Mouse (Mus musculus) forebrain, embryonic 10.5 days (tissue): ENCODE results near the gene Plekhg4. TPM values are rescaled to one million over a fixed set of nuclear protein-coding genes. Genes with fewer than 3 reads are reported as not detected.

Experiments
- DNase-seq: peaks from one replicate; pipeline ENCODE4 v3.0.0-alpha.2; 2017; ENCODE audit warnings: low spot score; ENCODE audit errors: extremely low spot score
- H3K27ac ChIP-seq: fragments of 300-500 bp; sonication (generic); 2 replicates; pipeline ENCODE4 v1.5.1; 2016; ENCODE audit warnings: mild to moderate bottlenecking
- H3K27me3 ChIP-seq: fragments of 300-500 bp; sonication (generic); 2 replicates; pipeline ENCODE4 v1.6.1; 2016; ENCODE audit warnings: mild to moderate bottlenecking; ENCODE audit not compliant: poor library complexity, severe bottlenecking
- H3K36me3 ChIP-seq: fragments of 300-500 bp; sonication (generic); replicated peaks from 2 replicates; pipeline ENCODE4 v1.6.1; 2016; ENCODE audit warnings: mild to moderate bottlenecking, moderate library complexity
- H3K4me1 ChIP-seq: fragments of 300-500 bp; sonication (generic); 2 replicates; pipeline ENCODE4 v1.6.1; 2016
- H3K4me3 ChIP-seq: fragments of 300-500 bp; sonication (generic); 2 replicates; pipeline ENCODE4 v1.5.1; 2016; ENCODE audit warnings: mild to moderate bottlenecking, moderate library complexity
- H3K9me3 ChIP-seq: fragments of 300-500 bp; sonication (generic); 2 replicates; pipeline ENCODE4 v1.6.1; 2016; ENCODE audit warnings: mild to moderate bottlenecking, moderate library complexity
- WGBS: fragments of 180-500 bp; shearing (Covaris S2); methylation state at CpG from one replicate; pipeline ENCODE4 v1.1.7; 2016; 5-methylcytosine and 5-hydroxymethylcytosine counted together
- polyA plus RNA-seq: library from polyadenylated mRNA; unstranded; fragments of >200 nt; fragmentation: Nextera tagmentation; extraction: Ambion mirVana; gene quantifications from 2 replicates; pipeline ENCODE4 v1.2.1, GENCODE M21; 2016

Plekhg4 gene
- polyA plus RNA-seq, 1 experiment from 2014 or later, result 0.64 TPM

GRCm38 (mm10) chr8:105355179-105356024 lies 17.7 kb upstream of the Plekhg4 start:
- Histone ChIP-seq H3K9me3 (no peaks in the 10 kb centered on the region), H3K36me3 (peaks cover 51% of the 10 kb centered on the region), H3K27ac (no peak overlapping the region; the same call in 1 of the 2 replicates), H3K4me3 (no peak overlapping the region), H3K4me1 (peaks cover 34% of the 10 kb centered on the region), H3K27me3 (peaks cover 7% of the 10 kb centered on the region)
- no peak for DNase-seq
- WGBS, result 75% methylated on average over 26 of the region's 26 CpGs

GRCm38 (mm10) chr8:105356681-105357080 lies 16.4 kb upstream of the Plekhg4 start:
- Histone ChIP-seq H3K9me3 (no peaks in the 10 kb centered on the region), H3K4me3 (no peak overlapping the region), H3K36me3 (peaks cover 53% of the 10 kb centered on the region), H3K4me1 (peaks cover 27% of the 10 kb centered on the region), H3K27me3 (no peaks in the 10 kb centered on the region), H3K27ac (no peak overlapping the region)
- DNase-seq, result no peak
- 87% methylated on average over 14 of the region's 14 CpGs for WGBS

GRCm38 (mm10) chr8:105359208-105359607 lies 13.9 kb upstream of the Plekhg4 start:
- Histone ChIP-seq H3K27ac (no peak overlapping the region), H3K27me3 (no peaks in the 10 kb centered on the region), H3K4me3 (no peak overlapping the region), H3K36me3 (peaks cover 64% of the 10 kb centered on the region), H3K4me1 (peaks cover 27% of the 10 kb centered on the region), H3K9me3 (no peaks in the 10 kb centered on the region)
- DNase-seq, result no peak
- WGBS, result 82% methylated on average over 15 of the region's 15 CpGs

- Histone ChIP-seq H3K4me3 (no peak overlapping the region), H3K36me3 (peaks cover 69% of the 10 kb centered on the region), H3K27me3 (no peaks in the 10 kb centered on the region), H3K4me1 (peaks cover 26% of the 10 kb centered on the region), H3K9me3 (no peaks in the 10 kb centered on the region), H3K27ac (no peak overlapping the region)
- DNase-seq, result no peak
- WGBS, result 42% methylated on average over 4 of the region's 4 CpGs
Observed at GRCm38 (mm10) chr8:105359646-105360045, 13.4 kb upstream of the Plekhg4 start.

DNA sequence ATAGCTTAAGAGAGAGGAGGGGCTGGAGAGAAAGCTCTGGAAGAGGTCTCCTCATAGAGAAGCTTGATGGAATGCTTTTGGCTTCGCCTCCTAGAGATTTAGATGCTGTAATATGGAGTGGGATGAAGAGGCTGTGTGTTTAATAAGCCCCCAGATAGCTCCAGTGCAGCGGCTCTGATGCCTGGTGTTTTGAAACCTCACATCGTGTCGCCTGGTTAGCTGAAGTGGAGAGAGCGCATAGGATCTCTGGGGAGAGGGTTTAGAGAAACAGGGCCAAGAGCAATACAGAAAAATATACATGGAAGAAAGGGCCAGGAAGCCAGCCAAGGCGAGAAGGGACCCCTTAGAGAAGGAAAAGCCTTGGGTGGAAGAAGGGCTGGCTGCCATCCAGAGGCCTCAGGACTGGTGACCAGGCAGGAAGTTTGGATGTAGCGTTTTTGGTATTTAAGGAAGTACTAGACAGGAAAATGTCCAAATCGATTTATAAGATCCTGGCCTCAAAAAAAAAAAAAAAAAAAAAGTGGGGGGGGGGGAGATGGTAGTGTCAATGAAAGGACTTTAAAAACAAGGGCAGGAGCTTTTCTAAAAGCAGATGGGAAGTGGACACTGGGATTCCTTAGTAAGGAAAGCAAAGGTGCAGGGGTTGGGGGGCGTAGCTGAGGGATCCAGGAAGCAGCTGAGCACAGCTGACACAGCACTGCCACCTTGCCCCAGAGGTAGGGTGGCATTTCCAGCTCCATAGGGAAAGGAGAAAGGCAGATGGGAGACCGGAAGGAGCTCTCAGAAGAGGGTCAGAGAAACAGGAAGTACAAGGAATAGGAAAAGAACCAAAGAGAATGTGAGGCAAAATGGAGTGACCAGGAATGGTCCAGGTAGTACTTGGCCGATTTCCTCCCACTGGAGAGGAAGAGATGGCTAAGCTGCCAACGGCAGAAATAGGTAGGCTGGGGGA lies 11.0 kb upstream of the Plekhg4 start:
- Histone ChIP-seq H3K36me3 (peaks cover 66% of the 10 kb centered on the region), H3K4me3 (no peak overlapping the region), H3K4me1 (peaks cover 18% of the 10 kb centered on the region), H3K27ac (no peak overlapping the region), H3K9me3 (no peaks in the 10 kb centered on the region), H3K27me3 (no peaks in the 10 kb centered on the region)
- 86% methylated on average over 12 of the region's 12 CpGs for WGBS
- DNase-seq, result no peak

DNA sequence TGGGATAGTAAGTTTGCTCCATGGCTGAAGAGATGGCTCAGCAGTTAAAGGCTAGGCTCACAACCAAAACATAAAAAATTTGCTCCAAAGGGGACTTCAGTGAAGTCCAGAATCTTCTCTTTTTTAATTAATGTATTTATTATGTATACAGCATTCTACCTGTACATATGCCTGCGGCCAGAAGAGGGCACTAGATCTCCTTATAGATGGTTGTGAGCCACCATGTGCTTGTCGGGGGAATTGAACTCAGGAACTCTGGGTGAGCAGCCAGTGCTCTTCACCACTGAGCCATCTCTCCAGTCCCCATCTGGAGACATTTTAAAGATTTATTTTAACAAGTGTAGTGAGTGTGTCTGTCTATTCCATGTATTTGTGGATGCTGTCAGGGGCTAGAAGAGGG lies 6.0 kb upstream of the Plekhg4 start:
- Histone ChIP-seq H3K9me3 (no peaks in the 10 kb centered on the region), H3K36me3 (peaks cover 75% of the 10 kb centered on the region), H3K27ac (no peak overlapping the region), H3K4me1 (peaks cover 5% of the 10 kb centered on the region; the same call in 1 of the 2 replicates), H3K27me3 (no peaks in the 10 kb centered on the region), H3K4me3 (no peak overlapping the region)
- WGBS, result 74% methylated on average over 2 of the region's 2 CpGs
- DNase-seq, result no peak

DNA sequence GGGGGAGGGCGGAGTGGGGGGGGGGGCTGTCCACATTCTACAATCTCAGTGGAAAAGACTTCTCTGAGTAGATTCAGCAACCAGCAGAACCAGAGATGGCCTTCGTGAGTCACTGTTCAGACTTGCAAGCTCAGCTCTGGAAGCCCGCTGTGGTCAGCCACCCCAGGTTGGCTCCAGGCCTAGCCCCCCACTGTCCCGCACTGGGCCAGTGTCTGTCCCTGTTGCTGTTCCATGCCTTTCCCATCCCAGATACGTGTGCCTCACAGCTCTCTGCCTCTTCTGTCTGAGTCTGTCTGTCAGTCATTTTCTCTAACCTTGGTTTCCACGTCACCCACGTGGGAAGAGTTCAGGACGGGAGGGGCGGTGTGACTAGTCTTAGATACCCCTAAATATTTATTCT lies 601 bp upstream of the Plekhg4 start:
- peaks cover 15% of the 10 kb centered on the region; the same call in 1 of the 2 replicates for H3K27me3 ChIP-seq
- WGBS, result 79% methylated on average over 9 of the region's 9 CpGs
- H3K4me3 ChIP-seq, result no peak overlapping the region
- H3K27ac ChIP-seq, result no peak overlapping the region
- peaks cover 4% of the 10 kb centered on the region; the same call in 1 of the 2 replicates for H3K9me3 ChIP-seq
- DNase-seq, result no peak
- peaks cover 30% of the 10 kb centered on the region for H3K36me3 ChIP-seq
- peaks cover 19% of the 10 kb centered on the region for H3K4me1 ChIP-seq

GRCm38 (mm10) chr8:105374513-105374966 lies 1.5 kb downstream of the Plekhg4 start:
- Histone ChIP-seq H3K27ac (peak overlapping the region; percentile 9; the same call in 1 of the 2 replicates), H3K4me1 (peaks cover 15% of the 10 kb centered on the region), H3K27me3 (peaks cover 15% of the 10 kb centered on the region; the same call in 1 of the 2 replicates), H3K36me3 (peaks cover 9% of the 10 kb centered on the region), H3K9me3 (peaks cover 4% of the 10 kb centered on the region; the same call in 1 of the 2 replicates), H3K4me3 (peak overlapping the region; percentile 41)
- peak; percentile 36 for DNase-seq
- 29% methylated on average over 33 of the region's 33 CpGs for WGBS

- Histone ChIP-seq H3K27ac (peak overlapping the region; percentile 37; the same call in 1 of the 2 replicates), H3K4me3 (no peak overlapping the region), H3K27me3 (peaks cover 4% of the 10 kb centered on the region; the same call in 1 of the 2 replicates), H3K4me1 (peaks cover 15% of the 10 kb centered on the region), H3K36me3 (no peaks in the 10 kb centered on the region), H3K9me3 (peaks cover 4% of the 10 kb centered on the region; the same call in 1 of the 2 replicates)
- WGBS, result 86% methylated on average over 19 of the region's 19 CpGs
- DNase-seq, result no peak
Observed at GRCm38 (mm10) chr8:105378673-105379072, 5.6 kb downstream of the Plekhg4 start.

DNA sequence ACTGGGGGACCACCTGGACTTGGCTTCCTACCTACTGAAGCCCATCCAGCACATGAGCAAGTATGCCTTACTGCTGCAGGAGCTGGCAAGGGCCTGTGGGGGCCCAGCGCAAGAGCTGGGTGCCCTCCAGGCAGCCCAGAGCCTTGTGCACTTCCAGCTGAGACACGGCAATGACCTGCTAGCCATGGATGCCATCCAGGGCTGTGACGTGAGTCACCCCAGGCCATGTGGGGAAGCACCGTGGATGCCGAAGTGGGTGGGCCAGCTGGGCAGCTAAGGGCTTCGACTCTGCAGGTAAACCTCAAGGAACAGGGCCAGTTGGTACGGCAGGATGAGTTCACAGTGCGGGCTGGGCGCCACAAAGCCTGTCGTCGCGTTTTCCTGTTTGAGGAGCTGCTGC lies 7.2 kb downstream of the Plekhg4 start:
- no peak for DNase-seq
- Histone ChIP-seq H3K4me1 (peaks cover 5% of the 10 kb centered on the region; the same call in 1 of the 2 replicates), H3K36me3 (no peaks in the 10 kb centered on the region), H3K27me3 (no peaks in the 10 kb centered on the region), H3K9me3 (no peaks in the 10 kb centered on the region), H3K4me3 (no peak overlapping the region), H3K27ac (no peak overlapping the region)
- WGBS, result 90% methylated on average over 12 of the region's 12 CpGs

DNA sequence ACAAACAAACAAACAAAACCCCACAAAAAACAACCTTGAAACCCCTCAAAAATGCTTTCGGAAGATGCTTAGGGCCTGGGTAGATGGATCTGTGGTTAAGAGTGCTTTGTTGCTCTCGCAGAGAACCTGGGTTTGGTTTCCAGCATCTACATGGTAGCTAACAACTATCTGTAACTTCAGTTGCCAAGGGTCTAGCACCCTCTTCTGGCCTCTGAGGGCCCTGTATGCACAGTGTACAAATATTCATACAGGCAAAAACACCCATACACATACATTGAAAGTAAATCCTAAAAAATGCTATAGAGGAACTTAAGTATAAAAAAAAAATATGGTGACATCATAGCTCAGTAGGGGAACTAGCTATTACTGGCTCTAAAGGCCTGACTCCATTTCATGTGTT lies 11.0 kb downstream of the Plekhg4 start:
- no peak overlapping the region for H3K4me3 ChIP-seq
- no peaks in the 10 kb centered on the region for H3K36me3 ChIP-seq
- no peaks in the 10 kb centered on the region for H3K9me3 ChIP-seq
- DNase-seq, result no peak
- no peaks in the 10 kb centered on the region for H3K27me3 ChIP-seq
- 97% methylated on average over 2 of the region's 2 CpGs for WGBS
- no peak overlapping the region for H3K27ac ChIP-seq
- peaks cover 5% of the 10 kb centered on the region; the same call in 1 of the 2 replicates for H3K4me1 ChIP-seq

- no peaks in the 10 kb centered on the region for H3K36me3 ChIP-seq
- no peak overlapping the region for H3K4me3 ChIP-seq
- no peak for DNase-seq
- 87% methylated on average over 1 of the region's 1 CpGs for WGBS
- H3K27ac ChIP-seq, result no peak overlapping the region
- peaks cover 5% of the 10 kb centered on the region; the same call in 1 of the 2 replicates for H3K4me1 ChIP-seq
- H3K27me3 ChIP-seq, result no peaks in the 10 kb centered on the region
- no peaks in the 10 kb centered on the region for H3K9me3 ChIP-seq
Observed at GRCm38 (mm10) chr8:105387151-105387550, 14.1 kb downstream of the Plekhg4 start.
